Mouse (Mus musculus): ENCODE measurements around the gene Prpf31. TPM values are rescaled to one million over a fixed set of nuclear protein-coding genes. Genes with fewer than 3 reads are reported as not detected.

Prpf31 gene
- polyA plus RNA-seq, 1 experiment, result 42.4 TPM

DNA sequence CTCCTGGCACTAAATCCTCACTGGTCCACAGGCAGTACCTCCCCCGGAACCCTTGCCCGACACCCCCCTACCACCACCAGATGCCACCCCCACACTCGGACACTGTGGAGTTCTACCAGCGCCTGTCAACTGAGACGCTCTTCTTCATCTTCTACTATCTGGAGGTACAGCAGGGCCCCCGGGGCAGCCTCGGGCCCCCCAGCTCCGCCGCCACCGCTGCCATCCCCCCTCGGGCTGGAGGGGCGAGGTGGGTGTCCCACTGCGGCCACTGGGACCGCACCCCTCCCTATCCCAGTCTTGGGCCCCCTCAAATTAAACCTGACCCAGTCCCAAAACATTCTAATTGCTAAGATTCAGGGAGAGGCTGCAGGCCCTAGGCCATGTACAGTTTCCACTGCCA lies 28.8 kb downstream of the Prpf31 start:
- H3K27me3 ChIP-seq (ENCODE audit: control insufficient read depth, insufficient read depth, low read length), result no peaks in the 10 kb centered on the region
- WGBS, result 95% methylated on average over 14 of the region's 14 CpGs
- TF ChIP-seq CTCF (IDR thresholded peaks at IDR 0.05; ENCODE audit: borderline replicate concordance, control insufficient read depth, extremely low read depth, insufficient read depth, low read length, poor library complexity), result no peak
- no peak for TF ChIP-seq POLR2A (IDR thresholded peaks at IDR 0.05; ENCODE audit: control insufficient read depth, extremely low read depth, insufficient read depth, low read length, poor library complexity)
- no peak overlapping the region for H3K27ac ChIP-seq (ENCODE audit: control insufficient read depth, insufficient read depth, low read length)
- peaks cover 91% of the 10 kb centered on the region for H3K36me3 ChIP-seq (ENCODE audit: control insufficient read depth, insufficient read depth, low read length)
- H3K4me1 ChIP-seq (replicated peaks; ENCODE audit: control insufficient read depth, insufficient read depth, low read length), result peaks cover 1% of the 10 kb centered on the region
- H3K4me3 ChIP-seq (ENCODE audit: control insufficient read depth, insufficient read depth, low read length), result no peak overlapping the region
- no peak for DNase-seq

DNA sequence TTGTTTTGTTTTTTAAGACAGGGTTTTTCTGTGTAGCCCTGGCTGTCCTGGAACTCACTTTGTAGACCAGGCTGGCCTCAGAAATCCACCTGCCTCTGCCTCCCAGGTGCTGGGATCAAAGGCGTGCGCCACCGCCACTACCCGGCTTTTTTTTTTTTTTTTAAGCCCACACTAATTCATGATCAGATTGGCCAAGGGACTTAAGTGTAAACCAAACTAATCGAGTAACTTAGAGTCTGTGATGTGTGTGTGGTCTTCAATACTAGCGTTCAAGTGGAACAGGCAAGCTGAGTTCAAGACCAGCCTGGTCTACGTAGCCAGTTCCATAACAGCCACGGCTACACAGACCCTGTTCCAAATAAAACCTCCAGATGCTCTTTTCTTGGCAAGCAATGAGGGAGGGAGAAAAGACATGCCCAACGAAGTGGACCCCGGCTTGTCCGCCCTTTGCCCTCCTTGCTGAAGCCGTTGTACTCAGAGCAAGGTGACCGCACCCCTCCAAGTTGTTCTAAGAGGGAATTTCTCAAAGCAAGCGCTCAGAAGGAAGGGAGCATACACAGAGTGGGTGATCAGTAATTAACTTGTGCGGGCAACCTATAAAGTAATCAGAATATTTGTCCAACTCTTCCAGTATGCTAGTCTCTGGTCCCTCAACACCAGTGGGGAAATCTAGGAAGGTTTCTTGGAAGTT lies 34.9 kb downstream of the Prpf31 start:
- DNase-seq, result no peak
- H3K4me1 ChIP-seq (replicated peaks; ENCODE audit: control insufficient read depth, insufficient read depth, low read length), result peaks cover 21% of the 10 kb centered on the region
- peak overlapping the region; percentile 22; the same call in 1 of the 2 replicates for H3K27ac ChIP-seq (ENCODE audit: control insufficient read depth, insufficient read depth, low read length)
- TF ChIP-seq POLR2A (IDR thresholded peaks at IDR 0.05; ENCODE audit: control insufficient read depth, extremely low read depth, insufficient read depth, low read length, poor library complexity) (no peak), CTCF (IDR thresholded peaks at IDR 0.05; ENCODE audit: borderline replicate concordance, control insufficient read depth, extremely low read depth, insufficient read depth, low read length, poor library complexity) (no peak)
- no peaks in the 10 kb centered on the region for H3K27me3 ChIP-seq (ENCODE audit: control insufficient read depth, insufficient read depth, low read length)
- H3K36me3 ChIP-seq (ENCODE audit: control insufficient read depth, insufficient read depth, low read length), result peaks cover 30% of the 10 kb centered on the region
- peak overlapping the region; percentile 90 for H3K4me3 ChIP-seq (ENCODE audit: control insufficient read depth, insufficient read depth, low read length)
- 23% methylated on average over 15 of the region's 15 CpGs for WGBS

- peaks cover 21% of the 10 kb centered on the region for H3K4me1 ChIP-seq (replicated peaks; ENCODE audit: control insufficient read depth, insufficient read depth, low read length)
- peak within 1 kb of the TSS; percentile 90 for H3K4me3 ChIP-seq (ENCODE audit: control insufficient read depth, insufficient read depth, low read length)
- peak; percentile 92 for DNase-seq
- TF ChIP-seq POLR2A (IDR thresholded peaks at IDR 0.05; ENCODE audit: control insufficient read depth, extremely low read depth, insufficient read depth, low read length, poor library complexity), result peak; percentile 70
- TF ChIP-seq CTCF (IDR thresholded peaks at IDR 0.05; ENCODE audit: borderline replicate concordance, control insufficient read depth, extremely low read depth, insufficient read depth, low read length, poor library complexity), result peak; percentile 33; the same call in 1 of the 2 replicates
- no peaks in the 10 kb centered on the region for H3K27me3 ChIP-seq (ENCODE audit: control insufficient read depth, insufficient read depth, low read length)
- WGBS, result 2% methylated on average over 45 of the region's 45 CpGs
- peak within 1 kb of the TSS; percentile 84 for H3K27ac ChIP-seq (ENCODE audit: control insufficient read depth, insufficient read depth, low read length)
- H3K36me3 ChIP-seq (ENCODE audit: control insufficient read depth, insufficient read depth, low read length), result peaks cover 22% of the 10 kb centered on the region
Observed at GRCm38 (mm10) chr7:3665215-3666114, 35.7 kb downstream of the Prpf31 start, which contains the start of gene Leng1. Leng1 (minus strand) TSS chr7:3665840.

DNA sequence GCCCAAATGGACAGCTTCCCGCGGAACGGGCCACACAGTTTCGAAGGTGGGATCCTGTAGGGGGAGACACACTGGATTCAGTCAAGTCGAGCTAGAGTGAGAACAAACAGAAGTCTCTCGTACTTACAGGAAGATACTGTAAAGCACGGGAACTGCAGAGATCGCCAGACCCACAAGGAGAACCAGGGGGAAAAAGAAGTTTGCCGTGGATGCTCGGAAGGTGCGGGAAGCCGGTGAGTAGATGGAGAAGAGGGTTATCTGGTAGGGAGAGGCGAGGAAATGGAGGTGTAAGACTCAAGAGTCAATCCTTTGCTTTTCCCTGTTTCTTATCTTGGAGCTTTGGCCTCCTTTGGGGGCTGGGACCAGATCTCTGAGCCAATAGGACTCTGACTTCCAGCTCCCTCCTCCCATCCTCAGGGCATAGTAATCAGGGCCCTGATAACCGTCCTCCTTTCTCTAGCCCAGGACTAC lies 37.2 kb downstream of the Prpf31 start:
- no peak for DNase-seq
- WGBS, result 59% methylated on average over 14 of the region's 14 CpGs
- H3K36me3 ChIP-seq (ENCODE audit: control insufficient read depth, insufficient read depth, low read length), result peaks cover 9% of the 10 kb centered on the region
- peaks cover 21% of the 10 kb centered on the region for H3K4me1 ChIP-seq (replicated peaks; ENCODE audit: control insufficient read depth, insufficient read depth, low read length)
- peak overlapping the region; percentile 33; the same call in 1 of the 2 replicates for H3K27ac ChIP-seq (ENCODE audit: control insufficient read depth, insufficient read depth, low read length)
- TF ChIP-seq CTCF (IDR thresholded peaks at IDR 0.05; ENCODE audit: borderline replicate concordance, control insufficient read depth, extremely low read depth, insufficient read depth, low read length, poor library complexity) (no peak), POLR2A (IDR thresholded peaks at IDR 0.05; ENCODE audit: control insufficient read depth, extremely low read depth, insufficient read depth, low read length, poor library complexity) (no peak)
- H3K27me3 ChIP-seq (ENCODE audit: control insufficient read depth, insufficient read depth, low read length), result no peaks in the 10 kb centered on the region
- no peak overlapping the region for H3K4me3 ChIP-seq (ENCODE audit: control insufficient read depth, insufficient read depth, low read length)

DNA sequence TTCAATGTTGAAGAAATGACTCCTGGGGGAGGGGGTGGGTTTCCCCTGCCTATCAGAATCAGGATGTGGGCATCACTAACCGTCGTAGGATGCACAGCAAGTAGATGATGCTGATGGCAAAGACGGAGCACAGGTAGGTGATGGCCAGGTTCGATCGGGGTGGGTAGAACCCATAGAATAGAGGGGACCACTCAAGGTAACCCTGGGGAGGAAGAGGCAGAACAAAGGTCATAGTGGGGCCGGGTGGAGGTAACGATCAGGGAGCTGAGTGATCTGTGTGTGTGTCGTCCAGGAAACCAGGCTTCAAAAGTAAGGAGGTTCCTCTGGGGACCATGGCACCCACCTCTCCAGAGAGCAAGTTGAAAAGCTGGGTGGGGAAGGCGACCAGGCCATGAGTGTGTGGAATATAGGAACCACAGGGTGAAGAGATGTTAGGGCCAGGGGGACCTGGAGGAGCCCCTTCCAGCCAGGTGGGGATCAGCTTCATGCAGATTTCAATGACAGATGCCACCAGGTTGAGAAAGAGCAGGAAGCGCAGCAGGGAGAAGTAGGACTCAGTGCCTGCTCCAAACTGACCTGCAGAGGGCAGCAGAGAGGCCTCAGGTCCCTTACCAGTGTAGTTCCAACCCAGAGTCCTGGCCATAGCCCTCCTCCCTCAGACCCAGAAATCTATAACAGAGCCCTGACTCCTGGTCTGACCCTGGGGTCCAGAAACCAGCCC lies 44.9 kb downstream of the Prpf31 start:
- 71% methylated on average over 10 of the region's 10 CpGs for WGBS
- Histone ChIP-seq H3K27ac (ENCODE audit: control insufficient read depth, insufficient read depth, low read length) (no peak overlapping the region), H3K27me3 (ENCODE audit: control insufficient read depth, insufficient read depth, low read length) (no peaks in the 10 kb centered on the region), H3K4me3 (ENCODE audit: control insufficient read depth, insufficient read depth, low read length) (no peak overlapping the region), H3K4me1 (replicated peaks; ENCODE audit: control insufficient read depth, insufficient read depth, low read length) (peaks cover 4% of the 10 kb centered on the region; the same call in 1 of the 2 replicates), H3K36me3 (ENCODE audit: control insufficient read depth, insufficient read depth, low read length) (no peaks in the 10 kb centered on the region)
- TF ChIP-seq POLR2A (IDR thresholded peaks at IDR 0.05; ENCODE audit: control insufficient read depth, extremely low read depth, insufficient read depth, low read length, poor library complexity) (no peak), CTCF (IDR thresholded peaks at IDR 0.05; ENCODE audit: borderline replicate concordance, control insufficient read depth, extremely low read depth, insufficient read depth, low read length, poor library complexity) (peak; percentile 71; the same call in 1 of the 2 replicates)
- peak; percentile 81 for DNase-seq

DNA sequence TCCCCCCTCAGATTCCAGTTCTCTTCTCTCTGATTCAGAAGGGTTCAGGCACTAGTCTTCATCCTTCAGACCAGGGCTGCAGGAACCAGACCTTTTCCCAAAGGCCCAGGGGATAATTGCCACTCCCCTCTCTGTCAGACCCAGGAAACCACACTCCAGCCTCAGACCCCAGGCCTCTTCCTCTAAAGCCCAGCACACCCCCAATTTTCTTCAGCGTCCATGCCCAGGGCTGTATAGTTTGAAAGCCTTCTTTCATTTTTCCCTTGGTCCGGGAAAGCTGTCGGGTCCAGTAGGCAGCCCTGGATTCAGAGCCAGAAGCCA lies 45.4 kb downstream of the Prpf31 start:
- Histone ChIP-seq H3K27ac (ENCODE audit: control insufficient read depth, insufficient read depth, low read length) (no peak overlapping the region), H3K4me1 (replicated peaks; ENCODE audit: control insufficient read depth, insufficient read depth, low read length) (peaks cover 4% of the 10 kb centered on the region; the same call in 1 of the 2 replicates), H3K36me3 (ENCODE audit: control insufficient read depth, insufficient read depth, low read length) (no peaks in the 10 kb centered on the region), H3K4me3 (ENCODE audit: control insufficient read depth, insufficient read depth, low read length) (no peak overlapping the region), H3K27me3 (ENCODE audit: control insufficient read depth, insufficient read depth, low read length) (no peaks in the 10 kb centered on the region)
- WGBS, result 69% methylated on average over 3 of the region's 3 CpGs
- DNase-seq, result no peak
- TF ChIP-seq POLR2A (IDR thresholded peaks at IDR 0.05; ENCODE audit: control insufficient read depth, extremely low read depth, insufficient read depth, low read length, poor library complexity), result no peak
- TF ChIP-seq CTCF (IDR thresholded peaks at IDR 0.05; ENCODE audit: borderline replicate concordance, control insufficient read depth, extremely low read depth, insufficient read depth, low read length, poor library complexity), result no peak
